Mouse (Mus musculus) hindbrain, embryonic 13.5 days (tissue): ENCODE data around the gene Gm8369. TPM values are rescaled to one million over a fixed set of nuclear protein-coding genes. Genes with fewer than 3 reads are reported as not detected.
"Not testable (repeated sequence)": the region's sequence is repeated elsewhere in the genome, so short reads cannot be mapped to it uniquely, and the experiment has no call there.

ENCODE experiments used
- ATAC-seq: fragments of 200-750 bp; cut with Nextera tagmentation; 2 replicates; pipeline ENCODE4 v1.8.0; 2017; ENCODE audit warnings: moderate TSS enrichment; ENCODE audit not compliant: low FRiP score
- H3K27ac ChIP-seq: fragments of 300-500 bp; sonication (generic); 2 replicates; pipeline ENCODE4 v1.5.1; 2015; ENCODE audit warnings: inconsistent platforms, mild to moderate bottlenecking, moderate library complexity
- H3K27me3 ChIP-seq: fragments of 300-500 bp; sonication (generic); 2 replicates; pipeline ENCODE4 v1.6.1; 2015; ENCODE audit warnings: mild to moderate bottlenecking, inconsistent platforms
- H3K36me3 ChIP-seq: fragments of 300-500 bp; sonication (generic); 2 replicates; pipeline ENCODE4 v1.6.1; 2015; ENCODE audit warnings: mild to moderate bottlenecking, inconsistent platforms
- H3K4me1 ChIP-seq: fragments of 300-500 bp; sonication (generic); replicated peaks from 2 replicates; pipeline ENCODE4 v1.6.1; 2015; ENCODE audit warnings: inconsistent platforms
- H3K4me2 ChIP-seq: fragments of 300-500 bp; sonication (generic); 2 replicates; pipeline ENCODE4 v1.6.1; 2015; ENCODE audit warnings: inconsistent platforms, mild to moderate bottlenecking, moderate library complexity
- H3K4me3 ChIP-seq: fragments of 300-500 bp; sonication (generic); 2 replicates; pipeline ENCODE4 v1.5.1; 2015; ENCODE audit warnings: mild to moderate bottlenecking, inconsistent platforms
- H3K9ac ChIP-seq: fragments of 300-500 bp; sonication (generic); 2 replicates; pipeline ENCODE4 v1.6.1; 2015; ENCODE audit warnings: mild to moderate bottlenecking, inconsistent platforms
- H3K9me3 ChIP-seq: fragments of 300-500 bp; sonication (generic); 2 replicates; pipeline ENCODE4 v1.6.1; 2016; ENCODE audit warnings: inconsistent platforms
- WGBS: fragments of 180-500 bp; shearing (Covaris S2); methylation state at CpG from one replicate; pipeline ENCODE4 v1.1.7; 2015; 5-methylcytosine and 5-hydroxymethylcytosine counted together
- polyA plus RNA-seq: library from polyadenylated mRNA; unstranded; fragments of >200 nt; fragmentation: Nextera tagmentation; extraction: Ambion mirVana; gene quantifications from 2 replicates; pipeline ENCODE4 v1.2.1, GENCODE M21; 2015

Gene Gm8369
- polyA plus RNA-seq = not detected in 2 replicates

- 91% methylated on average over 2 of the region's 2 CpGs for WGBS
- Histone ChIP-seq H3K4me3 (no peak within 1 kb of the TSS), H3K9ac (no peak within 1 kb of the TSS), H3K27me3 (no peaks in the 10 kb centered on the region), H3K27ac (no peak within 1 kb of the TSS), H3K9me3 (no peaks in the 10 kb centered on the region), H3K4me2 (no peak within 1 kb of the TSS), H3K36me3 (no peaks in the 10 kb centered on the region), H3K4me1 (no peaks in the 10 kb centered on the region)
- ATAC-seq = no peak
Observed at GRCm38 (mm10) chr19:11485746-11486145, at the start of gene Gm8369. Gm8369 (plus strand) TSS chr19:11485938.

- ATAC-seq = no peak
- no peaks in the 10 kb centered on the region for H3K9me3 ChIP-seq
- no peak within 1 kb of the TSS for H3K9ac ChIP-seq
- no peaks in the 10 kb centered on the region for H3K27me3 ChIP-seq
- no peak within 1 kb of the TSS for H3K4me3 ChIP-seq
- H3K4me2 ChIP-seq = no peak within 1 kb of the TSS
- H3K27ac ChIP-seq = no peak within 1 kb of the TSS
- H3K4me1 ChIP-seq = no peaks in the 10 kb centered on the region
- H3K36me3 ChIP-seq = no peaks in the 10 kb centered on the region
Observed at GRCm38 (mm10) chr19:11443338-11443737, 42.4 kb upstream of the Gm8369 start, which contains the start of gene Ms4a4b. Ms4a4b (plus strand) TSS chr19:11443553.

- Histone ChIP-seq H3K4me1 (no peaks in the 10 kb centered on the region), H3K36me3 (no peaks in the 10 kb centered on the region), H3K9me3 (no peaks in the 10 kb centered on the region), H3K4me3 (no peak overlapping the region), H3K9ac (no peak overlapping the region), H3K27me3 (no peaks in the 10 kb centered on the region), H3K4me2 (no peak overlapping the region), H3K27ac (no peak overlapping the region)
- ATAC-seq = no peak
- WGBS = 86% methylated on average over 5 of the region's 5 CpGs
Observed at GRCm38 (mm10) chr19:11443964-11444363, 41.8 kb upstream of the Gm8369 start.

GRCm38 (mm10) chr19:11447238-11447637, 38.5 kb upstream of the Gm8369 start:
- H3K27ac ChIP-seq = no peak overlapping the region
- no peak overlapping the region for H3K4me2 ChIP-seq
- H3K4me3 ChIP-seq = no peak overlapping the region
- no peaks in the 10 kb centered on the region for H3K9me3 ChIP-seq
- no peaks in the 10 kb centered on the region for H3K27me3 ChIP-seq
- no peaks in the 10 kb centered on the region for H3K4me1 ChIP-seq
- no peaks in the 10 kb centered on the region for H3K36me3 ChIP-seq
- H3K9ac ChIP-seq = no peak overlapping the region
- 87% methylated on average over 2 of the region's 2 CpGs for WGBS
- no peak for ATAC-seq

- not testable (repeated sequence) for H3K27me3 ChIP-seq, H3K4me3 ChIP-seq, H3K4me1 ChIP-seq, H3K27ac ChIP-seq, H3K9me3 ChIP-seq, H3K36me3 ChIP-seq, ATAC-seq, H3K4me2 ChIP-seq, H3K9ac ChIP-seq
- 82% methylated on average over 4 of the region's 4 CpGs for WGBS
Observed at GRCm38 (mm10) chr19:11459041-11459440, 26.7 kb upstream of the Gm8369 start.

GRCm38 (mm10) chr19:11464795-11465194, 20.9 kb upstream of the Gm8369 start:
- not testable (repeated sequence) for H3K9me3 ChIP-seq, H3K36me3 ChIP-seq, H3K4me3 ChIP-seq, H3K9ac ChIP-seq, H3K4me1 ChIP-seq, ATAC-seq, H3K4me2 ChIP-seq, H3K27me3 ChIP-seq, H3K27ac ChIP-seq
- 56% methylated on average over 1 of the region's 1 CpGs for WGBS

- Histone ChIP-seq H3K4me3 (no peak overlapping the region), H3K27ac (no peak overlapping the region), H3K27me3 (no peaks in the 10 kb centered on the region), H3K9me3 (no peaks in the 10 kb centered on the region), H3K9ac (no peak overlapping the region), H3K4me2 (no peak overlapping the region), H3K4me1 (no peaks in the 10 kb centered on the region), H3K36me3 (no peaks in the 10 kb centered on the region)
- 83% methylated on average over 5 of the region's 5 CpGs for WGBS
- no peak for ATAC-seq
Observed at GRCm38 (mm10) chr19:11466471-11466870, 19.3 kb upstream of the Gm8369 start.

- not testable (repeated sequence) for H3K27me3 ChIP-seq, H3K9ac ChIP-seq, ATAC-seq, H3K4me1 ChIP-seq, H3K4me3 ChIP-seq, H3K36me3 ChIP-seq, H3K4me2 ChIP-seq, H3K9me3 ChIP-seq, H3K27ac ChIP-seq
- 68% methylated on average over 1 of the region's 1 CpGs for WGBS
Observed at GRCm38 (mm10) chr19:11468361-11468760, 17.4 kb upstream of the Gm8369 start.

GRCm38 (mm10) chr19:11469215-11469614, 16.5 kb upstream of the Gm8369 start, which contains the start of gene Ms4a6c:
Ms4a6c (plus strand) TSS chr19:11469366.
- not testable (repeated sequence) for H3K36me3 ChIP-seq, H3K4me2 ChIP-seq, H3K4me3 ChIP-seq, H3K9me3 ChIP-seq, H3K9ac ChIP-seq, H3K4me1 ChIP-seq, ATAC-seq, H3K27ac ChIP-seq, H3K27me3 ChIP-seq
- 90% methylated on average over 4 of the region's 4 CpGs for WGBS

GRCm38 (mm10) chr19:11479714-11480113, 6.0 kb upstream of the Gm8369 start:
- no peak overlapping the region for H3K4me3 ChIP-seq
- WGBS = 91% methylated on average over 2 of the region's 2 CpGs

GRCm38 (mm10) chr19:11482684-11483083, 3.1 kb upstream of the Gm8369 start:
- H3K27me3 ChIP-seq = no peaks in the 10 kb centered on the region
- ATAC-seq = no peak
- H3K4me1 ChIP-seq = no peaks in the 10 kb centered on the region
- no peak overlapping the region for H3K27ac ChIP-seq
- no peak overlapping the region for H3K9ac ChIP-seq
- no peak overlapping the region for H3K4me3 ChIP-seq
- no peaks in the 10 kb centered on the region for H3K9me3 ChIP-seq
- no peaks in the 10 kb centered on the region for H3K36me3 ChIP-seq
- no peak overlapping the region for H3K4me2 ChIP-seq
- 91% methylated on average over 2 of the region's 2 CpGs for WGBS

More at GRCm38 (mm10) chr19:11479714-11480113, 6.0 kb upstream of the Gm8369 start:
- no peaks in the 10 kb centered on the region for H3K36me3 ChIP-seq
- H3K4me2 ChIP-seq = no peak overlapping the region
- H3K27me3 ChIP-seq = no peaks in the 10 kb centered on the region
- H3K27ac ChIP-seq = no peak overlapping the region
- H3K4me1 ChIP-seq = no peaks in the 10 kb centered on the region
- no peak for ATAC-seq
- no peak overlapping the region for H3K9ac ChIP-seq
- H3K9me3 ChIP-seq = no peaks in the 10 kb centered on the region

GRCm38 (mm10) chr19:11483941-11484340, 1.8 kb upstream of the Gm8369 start:
- H3K4me3 ChIP-seq = no peak overlapping the region
- no peaks in the 10 kb centered on the region for H3K4me1 ChIP-seq
- WGBS = 80% methylated on average over 4 of the region's 4 CpGs
- H3K27ac ChIP-seq = no peak overlapping the region
- H3K4me2 ChIP-seq = no peak overlapping the region
- no peak overlapping the region for H3K9ac ChIP-seq
- ATAC-seq = no peak
- no peaks in the 10 kb centered on the region for H3K9me3 ChIP-seq
- no peaks in the 10 kb centered on the region for H3K36me3 ChIP-seq
- no peaks in the 10 kb centered on the region for H3K27me3 ChIP-seq

- Histone ChIP-seq H3K9me3 (no peaks in the 10 kb centered on the region), H3K36me3 (no peaks in the 10 kb centered on the region), H3K27me3 (no peaks in the 10 kb centered on the region), H3K4me1 (no peaks in the 10 kb centered on the region), H3K27ac (no peak overlapping the region), H3K9ac (no peak overlapping the region), H3K4me2 (no peak overlapping the region), H3K4me3 (no peak overlapping the region)
- 83% methylated on average over 3 of the region's 3 CpGs for WGBS
- ATAC-seq = no peak
Observed at GRCm38 (mm10) chr19:11484388-11484787, 1.4 kb upstream of the Gm8369 start.
